Mouse (Mus musculus) liver, embryonic 14.5 days (tissue): Measurements from ENCODE around the gene Zbtb16.

Experiments used
- CTCF ChIP-seq: IDR thresholded peaks from 2 replicates; pipeline ENCODE4 v1.5.1; 2016; ENCODE audit warnings: antibody characterized with exemption, low read depth, control low read depth
- EP300 ChIP-seq: IDR thresholded peaks from 2 replicates; pipeline ENCODE4 v1.6.1; 2016; ENCODE audit warnings: antibody characterized with exemption, low read depth

DNA sequence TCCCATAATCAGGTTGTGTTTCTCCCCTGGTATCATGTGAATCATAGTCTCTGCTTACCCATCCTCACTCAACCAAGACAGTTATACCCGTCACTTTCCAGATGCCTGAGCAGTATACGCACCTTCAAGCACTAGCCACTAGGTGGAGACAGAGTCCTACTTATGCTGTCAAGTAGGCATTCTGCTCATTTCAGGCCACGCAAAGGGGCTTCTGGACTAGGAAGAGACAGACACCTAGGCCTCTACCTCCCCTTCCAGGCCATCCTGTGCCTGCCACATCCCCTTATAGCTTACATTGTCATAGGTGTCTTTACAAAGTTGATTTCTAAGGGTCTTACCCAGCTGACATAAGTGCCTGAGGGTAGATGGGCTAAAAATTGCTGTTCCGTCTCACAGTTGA, 189.8 kb downstream of the Zbtb16 start:
- peak; percentile 96 for TF ChIP-seq CTCF
- no peak for TF ChIP-seq EP300
